Mouse (Mus musculus): Measurements from ENCODE around the gene Wscd1. TPM values are rescaled to one million over a fixed set of nuclear protein-coding genes. Genes with fewer than 3 reads are reported as not detected.

The Wscd1 gene
- polyA plus RNA-seq, 2 experiments, result 0.09 to 0.24 TPM

DNA sequence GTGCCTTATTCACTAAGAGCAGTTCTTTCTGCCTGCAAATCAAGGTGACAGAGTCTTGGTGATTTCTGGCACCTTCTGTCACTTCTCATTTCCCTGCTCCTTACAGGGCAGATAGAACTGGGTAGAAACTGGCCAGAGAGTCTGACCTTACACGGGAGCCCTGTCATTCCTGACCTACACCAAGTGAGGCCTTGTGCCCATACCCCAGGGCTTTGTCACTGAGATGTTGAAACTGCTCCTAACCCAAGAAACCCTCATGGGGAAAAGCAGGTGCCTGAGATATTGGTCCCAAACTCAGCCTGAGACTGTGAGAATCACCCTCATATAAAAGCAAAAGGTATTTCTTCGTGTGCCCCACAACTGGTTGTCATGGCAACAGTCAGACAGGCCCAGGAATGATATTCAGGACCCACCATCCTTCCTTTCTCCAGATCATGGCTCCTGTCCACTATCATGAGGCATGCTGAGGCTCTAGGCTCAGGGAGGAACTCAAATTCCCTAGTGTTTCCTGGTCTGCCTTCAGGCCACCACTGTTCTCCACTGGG is 11.1 kb upstream of the Wscd1 start:
- no peak for TF ChIP-seq EP300 (IDR thresholded peaks at IDR 0.05; ENCODE audit: low read depth)
- TF ChIP-seq CTCF (IDR thresholded peaks at IDR 0.05; ENCODE audit: low read depth), result no peak
- H3K36me3 ChIP-seq (replicated peaks; ENCODE audit: control insufficient read depth, insufficient read depth, low read depth), result no peaks in the 10 kb centered on the region
- 38% methylated on average over 2 of the region's 2 CpGs for WGBS (ENCODE audit: insufficient replicate concordance)
- H3K27ac ChIP-seq, result no peak overlapping the region
- H3K9ac ChIP-seq (replicated peaks), result no peak overlapping the region
- ATAC-seq (ENCODE audit: insufficient read depth) (no peak), DNase-seq (ENCODE audit: low read depth in 3 of 3, low spot score in 3 of 3) (no peak)
- H3K27me3 ChIP-seq (ENCODE audit: control insufficient read depth, insufficient read depth, low read length), result no peaks in the 10 kb centered on the region
- H3K4me1 ChIP-seq (replicated peaks; ENCODE audit: control insufficient read depth in 2 of 2, insufficient read depth in 2 of 2, low read length in 1 of 2), result no peaks in the 10 kb centered on the region
- H3K4me2 ChIP-seq (ENCODE audit: low read depth), result no peak overlapping the region
- no peaks in the 10 kb centered on the region for H3K9me3 ChIP-seq (ENCODE audit: control insufficient read depth, low read length)
- H3K4me3 ChIP-seq (ENCODE audit: insufficient read depth in 1 of 2, low read depth in 2 of 2, low read length in 2 of 2), result no peak overlapping the region

DNA sequence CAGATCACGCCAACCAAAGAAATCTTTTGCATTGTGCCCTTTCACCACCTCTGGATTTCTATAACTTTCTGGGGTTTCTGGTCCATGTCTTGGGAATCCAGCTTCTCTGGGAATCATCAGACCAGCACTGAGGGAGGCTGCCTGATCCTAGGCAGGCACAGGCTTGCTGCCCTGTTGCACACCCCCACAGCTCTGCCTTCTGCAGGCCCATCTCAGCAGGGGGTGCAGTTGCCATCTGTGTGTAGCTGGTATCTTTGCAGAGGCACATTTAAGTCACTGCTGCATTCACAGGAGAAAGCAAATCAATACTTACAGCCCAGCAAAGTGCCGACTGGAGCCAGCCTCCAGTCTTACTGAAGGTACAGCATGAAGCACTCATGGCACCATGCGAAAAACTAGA is 3.8 kb upstream of the Wscd1 start:
- TF ChIP-seq CTCF (IDR thresholded peaks at IDR 0.05; ENCODE audit: low read depth), result no peak
- no peak for TF ChIP-seq EP300 (IDR thresholded peaks at IDR 0.05; ENCODE audit: low read depth)
- ATAC-seq (ENCODE audit: insufficient read depth), result no peak
- Histone ChIP-seq H3K27ac (no peak overlapping the region), H3K9ac (replicated peaks) (no peak overlapping the region), H3K4me3 (ENCODE audit: insufficient read depth in 1 of 2, low read depth in 2 of 2, low read length in 2 of 2) (no peak overlapping the region), H3K36me3 (replicated peaks; ENCODE audit: control insufficient read depth, insufficient read depth, low read depth) (no peaks in the 10 kb centered on the region), H3K27me3 (ENCODE audit: control insufficient read depth, insufficient read depth, low read length) (peaks cover 7% of the 10 kb centered on the region), H3K4me1 (replicated peaks; ENCODE audit: control insufficient read depth in 2 of 2, insufficient read depth in 2 of 2, low read length in 1 of 2) (no peaks in the 10 kb centered on the region), H3K9me3 (ENCODE audit: control insufficient read depth, low read length) (no peaks in the 10 kb centered on the region), H3K4me2 (ENCODE audit: low read depth) (no peak overlapping the region)
- DNase-seq (ENCODE audit: low read depth in 3 of 3, low spot score in 3 of 3), result no peak
- WGBS (ENCODE audit: insufficient replicate concordance), result 54% methylated on average over 3 of the region's 3 CpGs

DNA sequence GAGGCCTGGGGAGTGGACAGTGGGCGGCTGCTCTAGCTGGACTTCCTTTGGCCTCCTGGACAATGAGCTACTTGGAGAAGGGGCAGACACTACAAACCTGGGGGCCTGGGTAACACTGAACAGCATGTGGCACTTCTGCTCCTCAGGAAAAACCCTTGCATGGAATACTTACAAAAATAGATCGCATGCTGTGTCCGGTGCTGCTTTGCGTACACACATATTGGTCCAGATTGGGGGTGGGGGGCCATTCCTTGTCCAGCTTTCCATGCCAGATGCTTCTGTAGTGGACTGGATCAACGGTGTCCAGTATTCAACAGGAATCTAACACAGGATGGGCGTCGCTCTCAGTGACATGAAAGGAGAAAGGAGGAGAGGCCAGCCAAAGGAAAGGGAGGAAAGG is 2.0 kb upstream of the Wscd1 start:
- Histone ChIP-seq H3K4me3 (ENCODE audit: insufficient read depth in 1 of 2, low read depth in 2 of 2, low read length in 2 of 2) (no peak overlapping the region), H3K9ac (replicated peaks) (no peak overlapping the region), H3K4me2 (ENCODE audit: low read depth) (no peak overlapping the region), H3K4me1 (replicated peaks; ENCODE audit: control insufficient read depth in 2 of 2, insufficient read depth in 2 of 2, low read length in 1 of 2) (no peaks in the 10 kb centered on the region), H3K27me3 (ENCODE audit: control insufficient read depth, insufficient read depth, low read length) (peaks cover 20% of the 10 kb centered on the region), H3K36me3 (replicated peaks; ENCODE audit: control insufficient read depth, insufficient read depth, low read depth) (no peaks in the 10 kb centered on the region), H3K9me3 (ENCODE audit: control insufficient read depth, low read length) (no peaks in the 10 kb centered on the region), H3K27ac (no peak overlapping the region)
- DNase-seq (ENCODE audit: low read depth in 3 of 3, low spot score in 3 of 3) (no peak), ATAC-seq (ENCODE audit: insufficient read depth) (no peak)
- WGBS (ENCODE audit: insufficient replicate concordance), result 57% methylated on average over 7 of the region's 7 CpGs
- no peak for TF ChIP-seq CTCF (IDR thresholded peaks at IDR 0.05; ENCODE audit: low read depth)
- no peak for TF ChIP-seq EP300 (IDR thresholded peaks at IDR 0.05; ENCODE audit: low read depth)

DNA sequence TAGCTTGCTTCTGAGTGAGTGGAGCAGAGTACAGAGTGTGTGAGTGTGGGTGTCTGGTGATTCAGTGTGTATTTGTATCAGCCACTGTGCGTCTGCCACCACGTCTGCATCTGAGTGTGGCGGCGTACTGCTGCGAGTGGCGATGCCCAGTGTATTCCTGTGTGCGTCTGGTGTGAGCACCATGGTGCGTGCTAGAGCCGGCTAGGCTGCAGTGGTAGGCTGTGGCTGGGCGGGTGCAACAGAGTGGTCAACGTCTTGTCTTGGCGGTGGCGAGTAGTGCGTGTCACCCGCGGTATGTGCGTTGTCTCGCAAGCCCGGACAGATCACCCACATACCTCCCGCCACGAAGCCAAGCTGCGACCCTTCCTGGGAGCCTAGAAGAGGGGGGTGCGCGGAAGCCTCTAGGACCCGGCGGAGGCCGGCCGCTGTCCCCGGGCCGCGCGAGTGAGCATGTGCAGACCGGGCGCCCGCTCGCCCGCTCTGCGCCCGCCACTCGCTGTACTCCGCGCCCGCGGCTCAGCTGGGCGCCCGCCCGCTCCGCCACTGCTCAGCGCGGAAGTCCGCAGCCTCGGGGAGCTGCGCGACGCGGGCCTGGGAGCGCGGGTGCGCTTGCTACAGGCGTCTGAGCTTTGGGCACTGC is 934 bp downstream of the Wscd1 start:
- no peaks in the 10 kb centered on the region for H3K4me1 ChIP-seq (replicated peaks; ENCODE audit: control insufficient read depth in 2 of 2, insufficient read depth in 2 of 2, low read length in 1 of 2)
- H3K27me3 ChIP-seq (ENCODE audit: control insufficient read depth, insufficient read depth, low read length), result peaks cover 20% of the 10 kb centered on the region
- no peak for TF ChIP-seq CTCF (IDR thresholded peaks at IDR 0.05; ENCODE audit: low read depth)
- TF ChIP-seq EP300 (IDR thresholded peaks at IDR 0.05; ENCODE audit: low read depth), result no peak
- H3K9ac ChIP-seq (replicated peaks), result no peak overlapping the region
- H3K27ac ChIP-seq, result no peak overlapping the region
- no peaks in the 10 kb centered on the region for H3K36me3 ChIP-seq (replicated peaks; ENCODE audit: control insufficient read depth, insufficient read depth, low read depth)
- H3K4me3 ChIP-seq (ENCODE audit: insufficient read depth in 1 of 2, low read depth in 2 of 2, low read length in 2 of 2), result peak overlapping the region in 1 of 2 experiments; percentile 42; a peak in 2 of 4 replicates
- H3K9me3 ChIP-seq (ENCODE audit: control insufficient read depth, low read length), result no peaks in the 10 kb centered on the region
- DNase-seq (ENCODE audit: low read depth in 3 of 3, low spot score in 3 of 3) (no peak), ATAC-seq (ENCODE audit: insufficient read depth) (no peak)
- WGBS (ENCODE audit: insufficient replicate concordance), result 4% methylated on average over 54 of the region's 60 CpGs
- H3K4me2 ChIP-seq (ENCODE audit: low read depth), result peak overlapping the region; percentile 46

DNA sequence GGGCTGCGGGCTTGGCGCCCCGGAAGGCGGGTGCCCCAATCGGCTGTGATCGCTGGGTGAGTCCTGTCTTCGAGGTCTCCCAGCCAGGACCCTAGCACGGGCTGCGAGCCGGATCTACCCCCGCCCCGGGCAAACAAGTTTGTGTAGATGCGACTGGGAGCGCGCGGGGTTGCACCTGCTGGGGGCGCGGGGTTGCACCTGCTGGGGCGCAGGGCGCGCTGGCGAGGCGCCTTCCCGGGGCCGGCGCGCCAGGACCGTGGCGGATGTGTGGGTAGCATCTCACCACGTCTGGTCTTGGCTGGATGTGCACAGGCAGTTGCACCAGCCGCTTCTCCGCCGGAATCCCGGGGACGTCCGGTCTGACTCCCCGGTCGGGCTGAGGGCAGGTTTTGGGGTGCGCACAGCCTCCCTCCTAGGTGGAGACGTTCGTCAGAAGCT is 1.5 kb downstream of the Wscd1 start:
- H3K4me2 ChIP-seq (ENCODE audit: low read depth), result peak overlapping the region; percentile 46
- H3K9ac ChIP-seq (replicated peaks), result no peak overlapping the region
- peaks cover 20% of the 10 kb centered on the region for H3K27me3 ChIP-seq (ENCODE audit: control insufficient read depth, insufficient read depth, low read length)
- no peaks in the 10 kb centered on the region for H3K9me3 ChIP-seq (ENCODE audit: control insufficient read depth, low read length)
- no peaks in the 10 kb centered on the region for H3K36me3 ChIP-seq (replicated peaks; ENCODE audit: control insufficient read depth, insufficient read depth, low read depth)
- no peak overlapping the region for H3K27ac ChIP-seq
- no peak for TF ChIP-seq CTCF (IDR thresholded peaks at IDR 0.05; ENCODE audit: low read depth)
- no peak for TF ChIP-seq EP300 (IDR thresholded peaks at IDR 0.05; ENCODE audit: low read depth)
- peak overlapping the region in 1 of 2 experiments; percentile 42; a peak in 3 of 4 replicates for H3K4me3 ChIP-seq (ENCODE audit: insufficient read depth in 1 of 2, low read depth in 2 of 2, low read length in 2 of 2)
- H3K4me1 ChIP-seq (replicated peaks; ENCODE audit: control insufficient read depth in 2 of 2, insufficient read depth in 2 of 2, low read length in 1 of 2), result no peaks in the 10 kb centered on the region
- ATAC-seq (ENCODE audit: insufficient read depth) (no peak), DNase-seq (ENCODE audit: low read depth in 3 of 3, low spot score in 3 of 3) (no peak)
- WGBS (ENCODE audit: insufficient replicate concordance), result 2% methylated on average over 31 of the region's 41 CpGs
